Mouse (Mus musculus): ENCODE measurements around the gene Arhgef28. TPM values are rescaled to one million over a fixed set of nuclear protein-coding genes. Genes with fewer than 3 reads are reported as not detected.
A peak's percentile ranks its signal among the peaks of the same experiment; 100 is the strongest.
"Not testable (repeated sequence)": the region's sequence is repeated elsewhere in the genome, so short reads cannot be mapped to it uniquely, and the experiment has no call there.

Arhgef28 gene
- polyA plus RNA-seq, 1 experiment from 2014 or later = 10.2 TPM

- Histone ChIP-seq H3K27ac (no peak overlapping the region; the same call in 1 of the 2 replicates), H3K4me3 (no peak overlapping the region), H3K27me3 (ENCODE audit: insufficient read depth, poor library complexity, severe bottlenecking) (no peaks in the 10 kb centered on the region), H3K9me3 (no peaks in the 10 kb centered on the region), H3K36me3 (no peaks in the 10 kb centered on the region), H3K4me1 (peaks cover 23% of the 10 kb centered on the region)
- DNase-seq (ENCODE audit: low spot score) = peak; percentile 14
- 73% methylated on average over 7 of the region's 7 CpGs for WGBS
These were observed 88.5 kb downstream of the Arhgef28 start for GRCm38 (mm10) chr13:98117566-98118254.

- Histone ChIP-seq H3K4me1 (peaks cover 20% of the 10 kb centered on the region), H3K9me3 (no peaks in the 10 kb centered on the region), H3K27me3 (ENCODE audit: insufficient read depth, poor library complexity, severe bottlenecking) (no peaks in the 10 kb centered on the region), H3K36me3 (no peaks in the 10 kb centered on the region), H3K4me3 (no peak overlapping the region), H3K27ac (no peak overlapping the region; the same call in 1 of the 2 replicates)
- WGBS = 65% methylated on average over 6 of the region's 6 CpGs
- peak; percentile 67 for DNase-seq (ENCODE audit: low spot score)
These were observed 90.6 kb downstream of the Arhgef28 start for GRCm38 (mm10) chr13:98115650-98116049.

GRCm38 (mm10) chr13:98115051-98115450 is 91.2 kb downstream of the Arhgef28 start:
- no peak overlapping the region for H3K4me3 ChIP-seq
- no peaks in the 10 kb centered on the region for H3K9me3 ChIP-seq
- WGBS = 79% methylated on average over 4 of the region's 4 CpGs
- H3K27me3 ChIP-seq (ENCODE audit: insufficient read depth, poor library complexity, severe bottlenecking) = no peaks in the 10 kb centered on the region
- peaks cover 20% of the 10 kb centered on the region for H3K4me1 ChIP-seq
- H3K36me3 ChIP-seq = no peaks in the 10 kb centered on the region
- DNase-seq (ENCODE audit: low spot score) = peak; percentile 52
- no peak overlapping the region for H3K27ac ChIP-seq

GRCm38 (mm10) chr13:98112812-98113503 is 93.3 kb downstream of the Arhgef28 start:
- Histone ChIP-seq H3K27ac (no peak overlapping the region), H3K4me1 (peaks cover 17% of the 10 kb centered on the region), H3K9me3 (no peaks in the 10 kb centered on the region), H3K4me3 (no peak overlapping the region), H3K36me3 (no peaks in the 10 kb centered on the region), H3K27me3 (ENCODE audit: insufficient read depth, poor library complexity, severe bottlenecking) (no peaks in the 10 kb centered on the region)
- DNase-seq (ENCODE audit: low spot score) = peak; percentile 55
- WGBS = 64% methylated on average over 7 of the region's 7 CpGs

- Histone ChIP-seq H3K36me3 (no peaks in the 10 kb centered on the region), H3K27ac (no peak overlapping the region), H3K4me1 (peaks cover 10% of the 10 kb centered on the region), H3K4me3 (no peak overlapping the region), H3K9me3 (no peaks in the 10 kb centered on the region), H3K27me3 (ENCODE audit: insufficient read depth, poor library complexity, severe bottlenecking) (no peaks in the 10 kb centered on the region)
- 89% methylated on average over 5 of the region's 5 CpGs for WGBS
- DNase-seq (ENCODE audit: low spot score) = peak; percentile 54
These were observed 94.7 kb downstream of the Arhgef28 start for GRCm38 (mm10) chr13:98111531-98111930.

GRCm38 (mm10) chr13:98111021-98111420 is 95.2 kb downstream of the Arhgef28 start:
- Histone ChIP-seq H3K27me3 (ENCODE audit: insufficient read depth, poor library complexity, severe bottlenecking) (no peaks in the 10 kb centered on the region), H3K4me3 (no peak overlapping the region), H3K36me3 (no peaks in the 10 kb centered on the region), H3K27ac (no peak overlapping the region), H3K9me3 (no peaks in the 10 kb centered on the region), H3K4me1 (peaks cover 5% of the 10 kb centered on the region)
- 87% methylated on average over 2 of the region's 2 CpGs for WGBS
- DNase-seq (ENCODE audit: low spot score) = no peak

- 85% methylated on average over 3 of the region's 3 CpGs for WGBS
- not testable (repeated sequence) for H3K9me3 ChIP-seq; H3K27ac ChIP-seq; H3K4me3 ChIP-seq; H3K4me1 ChIP-seq; H3K36me3 ChIP-seq; H3K27me3 ChIP-seq (ENCODE audit: insufficient read depth, poor library complexity, severe bottlenecking)
- DNase-seq (ENCODE audit: low spot score) = peak; percentile 54
These were observed 97.8 kb downstream of the Arhgef28 start for GRCm38 (mm10) chr13:98108481-98108880.

- H3K27ac ChIP-seq = no peak overlapping the region
- 70% methylated on average over 2 of the region's 2 CpGs for WGBS
- H3K4me3 ChIP-seq = no peak overlapping the region
- no peak for DNase-seq (ENCODE audit: low spot score)
- H3K36me3 ChIP-seq = no peaks in the 10 kb centered on the region
- H3K4me1 ChIP-seq = no peaks in the 10 kb centered on the region
- H3K27me3 ChIP-seq (ENCODE audit: insufficient read depth, poor library complexity, severe bottlenecking) = no peaks in the 10 kb centered on the region
- no peaks in the 10 kb centered on the region for H3K9me3 ChIP-seq
These were observed 98.6 kb downstream of the Arhgef28 start for GRCm38 (mm10) chr13:98107621-98108020.

GRCm38 (mm10) chr13:98095966-98096365 is 110.3 kb downstream of the Arhgef28 start:
- 0 out of 2 replicates have a peak, but pooled peaks cover 5% of the 10 kb centered on the region for H3K4me1 ChIP-seq
- no peak overlapping the region for H3K4me3 ChIP-seq
- WGBS = 59% methylated on average over 4 of the region's 4 CpGs
- no peaks in the 10 kb centered on the region for H3K27me3 ChIP-seq (ENCODE audit: insufficient read depth, poor library complexity, severe bottlenecking)
- no peaks in the 10 kb centered on the region for H3K36me3 ChIP-seq
- no peak overlapping the region for H3K27ac ChIP-seq
- DNase-seq (ENCODE audit: low spot score) = no peak
- H3K9me3 ChIP-seq = no peaks in the 10 kb centered on the region

- Histone ChIP-seq H3K27me3 (ENCODE audit: insufficient read depth, poor library complexity, severe bottlenecking) (no peaks in the 10 kb centered on the region), H3K4me1 (0 out of 2 replicates have a peak, but pooled peaks cover 5% of the 10 kb centered on the region), H3K27ac (no peak overlapping the region), H3K9me3 (no peaks in the 10 kb centered on the region), H3K4me3 (no peak overlapping the region), H3K36me3 (no peaks in the 10 kb centered on the region)
- DNase-seq (ENCODE audit: low spot score) = no peak
- WGBS = 66% methylated on average over 3 of the region's 3 CpGs
These were observed 111.9 kb downstream of the Arhgef28 start for GRCm38 (mm10) chr13:98094332-98094731.

- H3K36me3 ChIP-seq = no peaks in the 10 kb centered on the region
- H3K27ac ChIP-seq = no peak overlapping the region
- WGBS = 64% methylated on average over 9 of the region's 9 CpGs
- no peak for DNase-seq (ENCODE audit: low spot score)
- H3K27me3 ChIP-seq (ENCODE audit: insufficient read depth, poor library complexity, severe bottlenecking) = no peaks in the 10 kb centered on the region
- H3K4me3 ChIP-seq = no peak overlapping the region
- no peaks in the 10 kb centered on the region for H3K9me3 ChIP-seq
- 0 out of 2 replicates have a peak, but pooled peaks cover 5% of the 10 kb centered on the region for H3K4me1 ChIP-seq
These were observed 112.8 kb downstream of the Arhgef28 start for GRCm38 (mm10) chr13:98093483-98093882.

- Histone ChIP-seq H3K27ac (no peak overlapping the region), H3K27me3 (ENCODE audit: insufficient read depth, poor library complexity, severe bottlenecking) (no peaks in the 10 kb centered on the region), H3K4me3 (no peak overlapping the region), H3K9me3 (no peaks in the 10 kb centered on the region), H3K4me1 (0 out of 2 replicates have a peak, but pooled peaks cover 5% of the 10 kb centered on the region), H3K36me3 (no peaks in the 10 kb centered on the region)
- DNase-seq (ENCODE audit: low spot score) = no peak
- WGBS = 90% methylated on average over 12 of the region's 12 CpGs
These were observed 113.8 kb downstream of the Arhgef28 start for GRCm38 (mm10) chr13:98092354-98093002.

- Histone ChIP-seq H3K36me3 (no peaks in the 10 kb centered on the region), H3K27me3 (ENCODE audit: insufficient read depth, poor library complexity, severe bottlenecking) (no peaks in the 10 kb centered on the region), H3K4me1 (no peaks in the 10 kb centered on the region), H3K27ac (no peak overlapping the region), H3K9me3 (no peaks in the 10 kb centered on the region), H3K4me3 (no peak overlapping the region)
- DNase-seq (ENCODE audit: low spot score) = no peak
- 88% methylated on average over 4 of the region's 4 CpGs for WGBS
These were observed 126.6 kb downstream of the Arhgef28 start for GRCm38 (mm10) chr13:98079640-98080039.

Measured in heart, embryonic 10.5 days (tissue).